Mouse (Mus musculus) embryo, embryonic 10.5 days (tissue): ENCODE results near the gene 9130230L23Rik.

Source experiments
- DNase-seq: peaks from one replicate; pipeline ENCODE4 v3.0.0-alpha.2; 2015; ENCODE audit warnings: low spot score

Gene 9130230L23Rik

GRCm38 (mm10) chr5:66004134-66004925 lies at the start of gene 9130230L23Rik:
Gene 9130230L23Rik (minus strand): TSS chr5:66004285.
- no peak for DNase-seq

- DNase-seq, result no peak
These were observed 48.9 kb upstream of the 9130230L23Rik start for GRCm38 (mm10) chr5:66052777-66053548.

- no peak for DNase-seq
These were observed 46.8 kb upstream of the 9130230L23Rik start for GRCm38 (mm10) chr5:66050841-66051240.

GRCm38 (mm10) chr5:66046356-66046755 lies 42.3 kb upstream of the 9130230L23Rik start:
- DNase-seq, result no peak

- DNase-seq, result no peak
These were observed 39.8 kb upstream of the 9130230L23Rik start for GRCm38 (mm10) chr5:66043897-66044296.

GRCm38 (mm10) chr5:66042651-66043340 lies 38.7 kb upstream of the 9130230L23Rik start:
- DNase-seq, result no peak

GRCm38 (mm10) chr5:66040744-66041279 lies 36.7 kb upstream of the 9130230L23Rik start:
- DNase-seq, result no peak

GRCm38 (mm10) chr5:66039813-66040212 lies 35.7 kb upstream of the 9130230L23Rik start:
- no peak for DNase-seq

GRCm38 (mm10) chr5:66037066-66037465 lies 33.0 kb upstream of the 9130230L23Rik start:
- DNase-seq, result no peak

- no peak for DNase-seq
These were observed 32.5 kb upstream of the 9130230L23Rik start for GRCm38 (mm10) chr5:66036440-66037054.

- DNase-seq, result no peak
These were observed 30.5 kb upstream of the 9130230L23Rik start for GRCm38 (mm10) chr5:66034375-66035195.

- DNase-seq, result no peak
These were observed 28.7 kb upstream of the 9130230L23Rik start for GRCm38 (mm10) chr5:66032826-66033225.

GRCm38 (mm10) chr5:66031699-66032098 lies 27.6 kb upstream of the 9130230L23Rik start:
- no peak for DNase-seq

- DNase-seq, result no peak
These were observed 24.1 kb upstream of the 9130230L23Rik start for GRCm38 (mm10) chr5:66028232-66028631.

- no peak for DNase-seq
These were observed 23.1 kb upstream of the 9130230L23Rik start for GRCm38 (mm10) chr5:66027206-66027605.

GRCm38 (mm10) chr5:66026796-66027195 lies 22.7 kb upstream of the 9130230L23Rik start:
- DNase-seq, result no peak

GRCm38 (mm10) chr5:66015449-66015961 lies 11.4 kb upstream of the 9130230L23Rik start:
- DNase-seq, result no peak

GRCm38 (mm10) chr5:66014437-66014836 lies 10.4 kb upstream of the 9130230L23Rik start:
- DNase-seq, result no peak

- DNase-seq, result no peak
These were observed 9.9 kb upstream of the 9130230L23Rik start for GRCm38 (mm10) chr5:66013999-66014398.

- DNase-seq, result no peak
These were observed 4.3 kb upstream of the 9130230L23Rik start for GRCm38 (mm10) chr5:66008245-66008967.
